Mouse (Mus musculus) limb, embryonic 14.5 days (tissue): ENCODE measurements around the gene Frmd8. TPM values are rescaled to one million over a fixed set of nuclear protein-coding genes. Genes with fewer than 3 reads are reported as not detected.

ENCODE experiments used
- ATAC-seq: fragments of 200-750 bp; cut with Nextera tagmentation; 2 replicates; pipeline ENCODE4 v1.8.0; 2017; ENCODE audit warnings: low read depth, moderate number of reproducible peaks, moderate TSS enrichment; ENCODE audit not compliant: low FRiP score
- DNase-seq: peaks from one replicate; pipeline ENCODE4 v3.0.0-alpha.2; 2015; ENCODE audit warnings: low spot score
- H3K27ac ChIP-seq: fragments of 300-500 bp; sonication (generic); replicated peaks from 2 replicates; pipeline ENCODE4 v1.5.1; 2014; ENCODE audit warnings: low read depth, mild to moderate bottlenecking, low read length, moderate library complexity, mixed read lengths
- H3K27me3 ChIP-seq: fragments of 300-500 bp; sonication (generic); 2 replicates; pipeline ENCODE4 v1.6.1; 2014; ENCODE audit warnings: low read length, mixed read lengths; ENCODE audit not compliant: control insufficient read depth, insufficient read depth
- H3K36me3 ChIP-seq: fragments of 300-500 bp; sonication (generic); 2 replicates; pipeline ENCODE4 v1.6.1; 2014; ENCODE audit warnings: mild to moderate bottlenecking, low read length, moderate library complexity, mixed read lengths; ENCODE audit not compliant: control insufficient read depth, insufficient read depth
- H3K4me1 ChIP-seq: fragments of 300-500 bp; sonication (generic); 2 replicates; pipeline ENCODE4 v1.6.1; 2014; ENCODE audit warnings: antibody characterized with exemption, low read length, mixed read lengths; ENCODE audit not compliant: control insufficient read depth, insufficient read depth
- H3K4me2 ChIP-seq: fragments of 300-500 bp; sonication (generic); replicated peaks from 2 replicates; pipeline ENCODE4 v1.6.1; 2014; ENCODE audit warnings: low read depth, mild to moderate bottlenecking, low read length, moderate library complexity; ENCODE audit not compliant: severe bottlenecking
- H3K4me3 ChIP-seq: fragments of 300-500 bp; sonication (generic); replicated peaks from 2 replicates; pipeline ENCODE4 v1.5.1; 2014; ENCODE audit warnings: low read length
- H3K9ac ChIP-seq: fragments of 300-500 bp; sonication (generic); 2 replicates; pipeline ENCODE4 v1.6.1; 2014; ENCODE audit warnings: mild to moderate bottlenecking, low read depth, low read length, moderate library complexity; ENCODE audit not compliant: severe bottlenecking
- H3K9me3 ChIP-seq: fragments of 300-500 bp; sonication (generic); 2 replicates; pipeline ENCODE4 v1.6.1; 2016; ENCODE audit warnings: low read length; ENCODE audit not compliant: control insufficient read depth
- POLR2A ChIP-seq: fragments of 200-500 bp; IDR thresholded peaks from 2 replicates; pipeline ENCODE4 v1.8.0; 2012; ENCODE audit warnings: inconsistent platforms, mild to moderate bottlenecking, moderate library complexity, borderline replicate concordance; ENCODE audit not compliant: insufficient read depth, insufficient read length; ENCODE audit errors: extremely low read depth
- WGBS: fragments of 180-500 bp; shearing (Covaris S2); extraction: QIAGEN DNeasy Blood & Tissue Kit; methylation state at CpG from one replicate; pipeline ENCODE4 v1.1.7; 2014; 5-methylcytosine and 5-hydroxymethylcytosine counted together
- polyA plus RNA-seq, 2 experiments: library from polyadenylated mRNA; depleted of rRNA in 1 of 2; stranded (reverse) in 1 of 2; unstranded in 1 of 2; fragments of >200 nt; fragmentation: Nextera tagmentation in 1 of 2; extraction: Ambion mirVana in 1 of 2; gene quantifications; 2 replicates each; pipeline versions ENCODE4 v1.2.1 to v1.2.3; 2012 to 2014

Frmd8 gene
- polyA plus RNA-seq, 2 experiments = 22.7 TPM

DNA sequence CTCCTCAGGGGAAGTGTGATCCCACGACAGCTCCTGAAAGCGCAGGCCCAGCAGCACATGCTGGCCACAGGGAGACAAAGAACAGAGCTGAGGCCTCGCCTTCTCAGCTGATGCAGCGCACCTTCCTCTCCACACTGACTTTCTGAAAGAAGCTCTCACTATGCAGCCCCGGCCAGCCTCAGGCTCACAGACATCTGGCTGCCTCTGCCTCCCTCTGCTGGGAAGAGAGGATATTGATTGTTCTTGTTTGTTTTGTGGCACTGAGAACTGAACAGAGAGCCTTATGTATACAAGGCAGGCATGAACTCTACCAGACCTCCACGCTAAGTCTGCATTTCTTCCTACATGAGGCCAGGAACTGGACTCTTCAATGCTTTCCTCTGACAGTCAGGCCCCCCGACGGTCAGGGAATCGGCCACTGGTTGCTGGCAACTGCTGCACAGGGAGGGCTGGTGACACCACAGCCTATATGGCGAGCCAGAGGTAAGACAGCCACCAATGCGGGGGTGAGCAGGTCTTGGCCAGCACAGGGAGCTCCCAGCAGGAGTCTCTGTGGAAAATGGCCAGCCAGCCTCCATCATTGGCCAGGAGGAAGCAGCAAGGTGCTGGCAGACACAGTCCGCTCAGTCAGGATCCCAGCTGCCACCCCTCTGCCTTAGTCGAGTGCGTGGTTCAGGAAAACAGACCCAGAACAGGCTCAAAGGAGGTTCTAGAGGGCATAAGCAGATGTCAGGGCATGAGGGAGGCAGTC lies 12.6 kb downstream of the Frmd8 start:
- H3K27ac ChIP-seq = no peak overlapping the region
- no peaks in the 10 kb centered on the region for H3K27me3 ChIP-seq
- WGBS = 97% methylated on average over 14 of the region's 14 CpGs
- H3K4me2 ChIP-seq = no peak overlapping the region
- ATAC-seq (no peak), DNase-seq (no peak)
- H3K9me3 ChIP-seq = no peaks in the 10 kb centered on the region
- H3K36me3 ChIP-seq = peaks cover 89% of the 10 kb centered on the region
- no peaks in the 10 kb centered on the region for H3K4me1 ChIP-seq
- no peak for TF ChIP-seq POLR2A
- H3K4me3 ChIP-seq = no peak overlapping the region
- no peak overlapping the region for H3K9ac ChIP-seq

DNA sequence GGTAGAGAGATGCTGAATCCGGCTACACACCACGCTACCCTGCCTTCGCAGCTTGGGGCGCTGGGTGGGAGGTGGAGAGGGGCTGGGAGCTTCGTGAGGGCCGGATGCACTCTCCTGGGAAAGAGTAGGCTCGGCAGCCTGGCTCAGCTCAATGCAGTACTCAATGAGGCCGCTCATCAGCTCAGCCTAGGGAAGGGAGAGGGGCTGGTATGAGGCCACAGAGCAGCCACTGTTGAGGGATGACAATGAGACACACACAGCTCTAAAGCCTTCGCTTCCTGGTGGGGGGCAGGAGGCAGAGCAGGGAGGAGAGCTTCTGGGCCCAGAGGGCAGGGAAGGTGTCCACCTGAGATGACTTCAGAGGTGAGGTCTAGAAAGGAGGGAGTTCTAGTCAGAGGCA lies 18.5 kb downstream of the Frmd8 start:
- no peak for DNase-seq
- H3K36me3 ChIP-seq = peaks cover 79% of the 10 kb centered on the region
- H3K4me2 ChIP-seq = no peak overlapping the region
- 86% methylated on average over 9 of the region's 9 CpGs for WGBS
- no peak for TF ChIP-seq POLR2A
- H3K27ac ChIP-seq = no peak overlapping the region
- H3K4me1 ChIP-seq = no peaks in the 10 kb centered on the region
- no peak overlapping the region for H3K9ac ChIP-seq
- H3K9me3 ChIP-seq = no peaks in the 10 kb centered on the region
- no peak overlapping the region for H3K4me3 ChIP-seq
- H3K27me3 ChIP-seq = no peaks in the 10 kb centered on the region
- no peak for ATAC-seq

- no peak overlapping the region for H3K9ac ChIP-seq
- no peak overlapping the region for H3K4me3 ChIP-seq
- WGBS = 84% methylated on average over 12 of the region's 12 CpGs
- H3K4me1 ChIP-seq = peaks cover 28% of the 10 kb centered on the region
- ATAC-seq (no peak), DNase-seq (no peak)
- no peak overlapping the region for H3K4me2 ChIP-seq
- no peak overlapping the region for H3K27ac ChIP-seq
- H3K36me3 ChIP-seq = peaks cover 44% of the 10 kb centered on the region
- H3K9me3 ChIP-seq = no peaks in the 10 kb centered on the region
- TF ChIP-seq POLR2A = no peak
- no peaks in the 10 kb centered on the region for H3K27me3 ChIP-seq
Observed at GRCm38 (mm10) chr19:5852035-5852722, 22.9 kb downstream of the Frmd8 start.

GRCm38 (mm10) chr19:5851481-5851971 lies 23.5 kb downstream of the Frmd8 start:
- no peak for TF ChIP-seq POLR2A
- ATAC-seq (no peak), DNase-seq (no peak)
- 70% methylated on average over 5 of the region's 5 CpGs for WGBS
- H3K4me2 ChIP-seq = no peak overlapping the region
- H3K36me3 ChIP-seq = peaks cover 38% of the 10 kb centered on the region
- H3K27ac ChIP-seq = no peak overlapping the region
- peaks cover 35% of the 10 kb centered on the region for H3K4me1 ChIP-seq
- H3K9ac ChIP-seq = no peak overlapping the region
- H3K27me3 ChIP-seq = no peaks in the 10 kb centered on the region
- H3K9me3 ChIP-seq = no peaks in the 10 kb centered on the region
- H3K4me3 ChIP-seq = no peak overlapping the region

DNA sequence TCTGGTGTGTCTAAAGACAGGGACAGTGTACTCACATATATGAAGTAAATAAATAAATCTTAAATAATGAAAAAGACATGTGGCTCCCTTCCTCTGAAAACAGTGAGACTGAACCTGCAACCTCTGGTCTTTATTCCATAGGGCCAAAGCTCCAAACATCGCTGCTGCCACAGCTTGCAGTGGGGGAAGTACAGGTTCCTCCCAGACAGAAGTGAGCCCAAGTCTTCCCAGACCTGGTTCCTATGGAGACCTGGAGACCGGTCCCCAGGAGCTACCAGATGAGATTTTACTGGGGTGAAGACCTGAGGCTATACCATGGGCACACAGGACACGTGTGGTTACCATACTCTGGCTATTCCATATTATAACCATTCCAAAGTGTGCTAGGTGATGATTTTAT lies 24.2 kb downstream of the Frmd8 start:
- H3K9me3 ChIP-seq = no peaks in the 10 kb centered on the region
- no peaks in the 10 kb centered on the region for H3K27me3 ChIP-seq
- TF ChIP-seq POLR2A = no peak
- no peak overlapping the region for H3K9ac ChIP-seq
- H3K27ac ChIP-seq = no peak overlapping the region
- H3K4me2 ChIP-seq = no peak overlapping the region
- H3K4me1 ChIP-seq = peaks cover 40% of the 10 kb centered on the region
- WGBS = 72% methylated on average over 3 of the region's 3 CpGs
- H3K4me3 ChIP-seq = no peak overlapping the region
- H3K36me3 ChIP-seq = peaks cover 31% of the 10 kb centered on the region
- ATAC-seq = no peak
- no peak for DNase-seq
